Mouse (Mus musculus): ENCODE results near the gene 5730522E02Rik. TPM values are rescaled to one million over a fixed set of nuclear protein-coding genes. Genes with fewer than 3 reads are reported as not detected.

The 5730522E02Rik gene
- polyA plus RNA-seq, 1 experiment from 2014 or later: 12.8 TPM

GRCm38 (mm10) chr11:26004018-26004417, 206.5 kb downstream of the 5730522E02Rik start:
- Histone ChIP-seq H3K27ac (ENCODE audit: low read length) (no peak overlapping the region), H3K4me3 (ENCODE audit: low read depth, low read length) (no peak overlapping the region), H3K4me1 (ENCODE audit: control insufficient read depth, insufficient read depth, low read length) (no peaks in the 10 kb centered on the region), H3K36me3 (ENCODE audit: control insufficient read depth, insufficient read depth, low read length) (no peaks in the 10 kb centered on the region), H3K4me2 (ENCODE audit: low read length) (no peak overlapping the region), H3K27me3 (ENCODE audit: control insufficient read depth, insufficient read depth, low read depth, low read length) (no peaks in the 10 kb centered on the region), H3K9me3 (replicated peaks; ENCODE audit: control insufficient read depth, low read length, poor library complexity, severe bottlenecking) (no peaks in the 10 kb centered on the region), H3K9ac (ENCODE audit: low read depth, low read length) (no peak overlapping the region)
- WGBS: 66% methylated on average over 4 of the region's 4 CpGs
- ATAC-seq: no peak

GRCm38 (mm10) chr11:25999738-26000137, 210.8 kb downstream of the 5730522E02Rik start:
- H3K4me1 ChIP-seq (ENCODE audit: control insufficient read depth, insufficient read depth, low read length): no peaks in the 10 kb centered on the region
- 64% methylated on average over 5 of the region's 5 CpGs for WGBS
- ATAC-seq: no peak
- H3K4me3 ChIP-seq (ENCODE audit: low read depth, low read length): no peak overlapping the region
- H3K36me3 ChIP-seq (ENCODE audit: control insufficient read depth, insufficient read depth, low read length): no peaks in the 10 kb centered on the region
- H3K27me3 ChIP-seq (ENCODE audit: control insufficient read depth, insufficient read depth, low read depth, low read length): no peaks in the 10 kb centered on the region
- no peak overlapping the region for H3K27ac ChIP-seq (ENCODE audit: low read length)
- no peak overlapping the region for H3K4me2 ChIP-seq (ENCODE audit: low read length)
- no peak overlapping the region for H3K9ac ChIP-seq (ENCODE audit: low read depth, low read length)
- no peaks in the 10 kb centered on the region for H3K9me3 ChIP-seq (replicated peaks; ENCODE audit: control insufficient read depth, low read length, poor library complexity, severe bottlenecking)

- no peaks in the 10 kb centered on the region for H3K27me3 ChIP-seq (ENCODE audit: control insufficient read depth, insufficient read depth, low read depth, low read length)
- H3K4me2 ChIP-seq (ENCODE audit: low read length): no peak overlapping the region
- WGBS: 71% methylated on average over 4 of the region's 4 CpGs
- no peak overlapping the region for H3K4me3 ChIP-seq (ENCODE audit: low read depth, low read length)
- H3K27ac ChIP-seq (ENCODE audit: low read length): no peak overlapping the region
- H3K9me3 ChIP-seq (replicated peaks; ENCODE audit: control insufficient read depth, low read length, poor library complexity, severe bottlenecking): no peaks in the 10 kb centered on the region
- no peak for ATAC-seq
- H3K36me3 ChIP-seq (ENCODE audit: control insufficient read depth, insufficient read depth, low read length): no peaks in the 10 kb centered on the region
- no peak overlapping the region for H3K9ac ChIP-seq (ENCODE audit: low read depth, low read length)
- H3K4me1 ChIP-seq (ENCODE audit: control insufficient read depth, insufficient read depth, low read length): no peaks in the 10 kb centered on the region
Measured at GRCm38 (mm10) chr11:25997469-25997868, 213.1 kb downstream of the 5730522E02Rik start.

GRCm38 (mm10) chr11:25994128-25994527, 216.4 kb downstream of the 5730522E02Rik start:
- no peak overlapping the region for H3K27ac ChIP-seq (ENCODE audit: low read length)
- no peaks in the 10 kb centered on the region for H3K36me3 ChIP-seq (ENCODE audit: control insufficient read depth, insufficient read depth, low read length)
- H3K4me3 ChIP-seq (ENCODE audit: low read depth, low read length): no peak overlapping the region
- no peaks in the 10 kb centered on the region for H3K9me3 ChIP-seq (replicated peaks; ENCODE audit: control insufficient read depth, low read length, poor library complexity, severe bottlenecking)
- no peaks in the 10 kb centered on the region for H3K27me3 ChIP-seq (ENCODE audit: control insufficient read depth, insufficient read depth, low read depth, low read length)
- WGBS: 39% methylated on average over 2 of the region's 2 CpGs
- H3K4me1 ChIP-seq (ENCODE audit: control insufficient read depth, insufficient read depth, low read length): no peaks in the 10 kb centered on the region
- H3K4me2 ChIP-seq (ENCODE audit: low read length): no peak overlapping the region
- ATAC-seq: no peak
- H3K9ac ChIP-seq (ENCODE audit: low read depth, low read length): no peak overlapping the region

GRCm38 (mm10) chr11:25992216-25992615, 218.3 kb downstream of the 5730522E02Rik start:
- no peak for ATAC-seq
- Histone ChIP-seq H3K9ac (ENCODE audit: low read depth, low read length) (no peak overlapping the region), H3K4me3 (ENCODE audit: low read depth, low read length) (no peak overlapping the region), H3K27me3 (ENCODE audit: control insufficient read depth, insufficient read depth, low read depth, low read length) (no peaks in the 10 kb centered on the region), H3K27ac (ENCODE audit: low read length) (no peak overlapping the region), H3K4me2 (ENCODE audit: low read length) (no peak overlapping the region), H3K4me1 (ENCODE audit: control insufficient read depth, insufficient read depth, low read length) (no peaks in the 10 kb centered on the region), H3K9me3 (replicated peaks; ENCODE audit: control insufficient read depth, low read length, poor library complexity, severe bottlenecking) (no peaks in the 10 kb centered on the region), H3K36me3 (ENCODE audit: control insufficient read depth, insufficient read depth, low read length) (no peaks in the 10 kb centered on the region)
- WGBS: 86% methylated on average over 1 of the region's 1 CpGs

GRCm38 (mm10) chr11:25978736-25979276, 231.8 kb downstream of the 5730522E02Rik start:
- Histone ChIP-seq H3K4me3 (ENCODE audit: low read depth, low read length) (no peak overlapping the region), H3K9me3 (replicated peaks; ENCODE audit: control insufficient read depth, low read length, poor library complexity, severe bottlenecking) (no peaks in the 10 kb centered on the region), H3K9ac (ENCODE audit: low read depth, low read length) (no peak overlapping the region), H3K27ac (ENCODE audit: low read length) (no peak overlapping the region), H3K36me3 (ENCODE audit: control insufficient read depth, insufficient read depth, low read length) (no peaks in the 10 kb centered on the region), H3K27me3 (ENCODE audit: control insufficient read depth, insufficient read depth, low read depth, low read length) (no peaks in the 10 kb centered on the region), H3K4me1 (ENCODE audit: control insufficient read depth, insufficient read depth, low read length) (no peaks in the 10 kb centered on the region), H3K4me2 (ENCODE audit: low read length) (no peak overlapping the region)
- no peak for ATAC-seq
- WGBS: 55% methylated on average over 5 of the region's 5 CpGs

- WGBS: 70% methylated on average over 5 of the region's 5 CpGs
- no peak overlapping the region for H3K4me2 ChIP-seq (ENCODE audit: low read length)
- 0 out of 2 replicates have a peak, but pooled peaks cover 4% of the 10 kb centered on the region for H3K4me1 ChIP-seq (ENCODE audit: control insufficient read depth, insufficient read depth, low read length)
- H3K27ac ChIP-seq (ENCODE audit: low read length): no peak overlapping the region
- no peak overlapping the region for H3K9ac ChIP-seq (ENCODE audit: low read depth, low read length)
- H3K4me3 ChIP-seq (ENCODE audit: low read depth, low read length): no peak overlapping the region
- H3K27me3 ChIP-seq (ENCODE audit: control insufficient read depth, insufficient read depth, low read depth, low read length): no peaks in the 10 kb centered on the region
- H3K36me3 ChIP-seq (ENCODE audit: control insufficient read depth, insufficient read depth, low read length): no peaks in the 10 kb centered on the region
- ATAC-seq: no peak
- H3K9me3 ChIP-seq (replicated peaks; ENCODE audit: control insufficient read depth, low read length, poor library complexity, severe bottlenecking): no peaks in the 10 kb centered on the region
Measured at GRCm38 (mm10) chr11:25941504-25941903, 269.1 kb downstream of the 5730522E02Rik start.

GRCm38 (mm10) chr11:25940716-25941294, 269.8 kb downstream of the 5730522E02Rik start:
- no peak for ATAC-seq
- Histone ChIP-seq H3K9me3 (replicated peaks; ENCODE audit: control insufficient read depth, low read length, poor library complexity, severe bottlenecking) (no peaks in the 10 kb centered on the region), H3K27me3 (ENCODE audit: control insufficient read depth, insufficient read depth, low read depth, low read length) (no peaks in the 10 kb centered on the region), H3K4me2 (ENCODE audit: low read length) (no peak overlapping the region), H3K9ac (ENCODE audit: low read depth, low read length) (no peak overlapping the region), H3K4me3 (ENCODE audit: low read depth, low read length) (no peak overlapping the region), H3K4me1 (ENCODE audit: control insufficient read depth, insufficient read depth, low read length) (0 out of 2 replicates have a peak, but pooled peaks cover 4% of the 10 kb centered on the region), H3K36me3 (ENCODE audit: control insufficient read depth, insufficient read depth, low read length) (no peaks in the 10 kb centered on the region), H3K27ac (ENCODE audit: low read length) (no peak overlapping the region)
- 66% methylated on average over 4 of the region's 4 CpGs for WGBS

GRCm38 (mm10) chr11:25926267-25926666, 284.3 kb downstream of the 5730522E02Rik start:
- H3K27ac ChIP-seq (ENCODE audit: low read length): no peak overlapping the region
- H3K4me3 ChIP-seq (ENCODE audit: low read depth, low read length): no peak overlapping the region
- ATAC-seq: no peak
- 57% methylated on average over 2 of the region's 2 CpGs for WGBS
- H3K4me2 ChIP-seq (ENCODE audit: low read length): no peak overlapping the region
- no peak overlapping the region for H3K9ac ChIP-seq (ENCODE audit: low read depth, low read length)
- no peaks in the 10 kb centered on the region for H3K9me3 ChIP-seq (replicated peaks; ENCODE audit: control insufficient read depth, low read length, poor library complexity, severe bottlenecking)
- H3K4me1 ChIP-seq (ENCODE audit: control insufficient read depth, insufficient read depth, low read length): no peaks in the 10 kb centered on the region
- no peaks in the 10 kb centered on the region for H3K27me3 ChIP-seq (ENCODE audit: control insufficient read depth, insufficient read depth, low read depth, low read length)
- H3K36me3 ChIP-seq (ENCODE audit: control insufficient read depth, insufficient read depth, low read length): no peaks in the 10 kb centered on the region
